Mouse (Mus musculus) layer of hippocampus, adult 9-11 months (tissue): ENCODE measurements around the gene Il22ra1.
"Not testable (repeated sequence)": the region's sequence is repeated elsewhere in the genome, so short reads cannot be mapped to it uniquely, and the experiment has no call there.

Source experiments
- DNase-seq: peaks from one replicate; pipeline ENCODE4 v3.0.0; 2022

The Il22ra1 gene

GRCm38 (mm10) chr4:135727817-135728216 lies at the start of gene Il22ra1:
Il22ra1 (plus strand) TSS chr4:135728172.
- DNase-seq = no peak

GRCm38 (mm10) chr4:135679316-135679715 lies 48.7 kb upstream of the Il22ra1 start:
- DNase-seq = no peak

- DNase-seq = no peak
These were observed 46.2 kb upstream of the Il22ra1 start for GRCm38 (mm10) chr4:135681789-135682188.

- DNase-seq = no peak
These were observed 44.4 kb upstream of the Il22ra1 start for GRCm38 (mm10) chr4:135683553-135683952.

- no peak for DNase-seq
These were observed 43.2 kb upstream of the Il22ra1 start for GRCm38 (mm10) chr4:135684731-135685130.

DNA sequence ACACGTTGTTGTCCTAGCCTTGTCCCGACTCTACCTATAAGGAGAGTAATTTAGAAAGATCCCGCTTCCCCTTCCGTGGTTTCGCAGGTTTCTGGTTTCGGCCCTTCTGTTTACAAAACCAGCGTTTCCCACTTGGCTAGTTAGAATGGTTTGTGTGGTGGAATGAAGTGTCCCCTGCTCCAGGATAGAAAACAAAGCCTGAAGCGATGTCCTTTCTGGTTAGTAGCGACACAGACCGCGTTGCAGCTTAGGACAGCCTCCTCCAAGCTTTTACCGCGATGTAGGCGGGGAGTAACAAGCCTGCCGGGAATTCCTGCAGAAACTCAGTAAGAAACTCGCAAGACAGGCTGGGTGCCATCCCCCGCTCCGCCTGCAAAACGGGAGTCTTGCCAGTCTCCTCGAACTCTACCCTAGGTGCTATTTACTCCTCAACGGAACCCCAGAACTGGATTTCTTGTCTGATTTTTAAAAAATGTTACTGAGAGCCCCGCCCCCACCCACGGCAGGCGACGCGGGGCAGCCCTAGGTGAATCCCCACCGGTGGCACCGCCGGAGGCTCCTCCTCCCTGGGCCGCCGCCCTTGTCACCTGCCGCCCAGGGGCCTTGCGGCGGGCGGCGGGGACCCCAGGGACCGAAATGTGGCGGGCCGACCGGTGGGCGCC lies 41.9 kb upstream of the Il22ra1 start, which contains the start of gene Ifnlr1:
Gene Ifnlr1 (plus strand): TSS at position 382 of the 662 bp plus-strand sequence.
- peak; percentile 10 for DNase-seq

DNA sequence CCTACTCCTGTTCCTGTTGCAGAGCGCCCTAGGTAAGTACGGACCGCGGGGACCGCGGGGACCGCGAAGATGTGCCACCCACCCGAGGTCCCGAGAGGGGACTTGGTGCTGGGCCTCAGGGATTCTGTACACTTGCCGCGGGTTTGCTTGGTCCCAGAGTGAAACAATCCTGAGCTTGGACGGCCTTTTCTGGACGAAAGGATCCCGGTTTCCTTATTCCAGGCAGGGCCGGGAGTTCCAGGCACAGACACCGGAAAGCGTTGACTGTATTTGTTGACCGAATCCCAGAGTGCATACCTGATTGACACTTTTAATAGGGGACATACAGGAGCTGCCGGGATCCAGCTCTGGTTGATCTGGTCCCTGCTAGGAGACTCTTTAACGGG lies 41.4 kb upstream of the Il22ra1 start:
- no peak for DNase-seq

- DNase-seq = no peak
These were observed 38.2 kb upstream of the Il22ra1 start for GRCm38 (mm10) chr4:135689797-135690196.

DNA sequence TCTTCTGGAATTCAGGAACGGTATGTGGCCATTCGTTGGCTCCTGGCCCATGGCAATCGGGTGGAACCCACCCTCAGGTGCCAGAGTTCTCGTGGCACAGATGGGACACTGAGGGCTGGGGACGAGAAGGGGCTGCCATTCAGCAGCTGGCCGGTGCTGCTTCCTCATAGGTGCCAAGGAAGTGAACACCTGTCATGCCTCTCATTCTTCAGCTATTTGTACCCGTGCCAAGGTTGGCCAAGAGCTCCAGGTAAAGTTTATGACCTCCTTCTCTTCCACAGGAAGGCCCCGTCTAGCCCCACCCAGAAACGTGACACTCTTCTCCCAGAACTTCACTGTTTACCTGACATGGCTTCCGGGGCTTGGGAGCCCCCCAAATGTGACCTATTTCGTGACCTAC lies 37.7 kb upstream of the Il22ra1 start:
- no peak for DNase-seq

DNA sequence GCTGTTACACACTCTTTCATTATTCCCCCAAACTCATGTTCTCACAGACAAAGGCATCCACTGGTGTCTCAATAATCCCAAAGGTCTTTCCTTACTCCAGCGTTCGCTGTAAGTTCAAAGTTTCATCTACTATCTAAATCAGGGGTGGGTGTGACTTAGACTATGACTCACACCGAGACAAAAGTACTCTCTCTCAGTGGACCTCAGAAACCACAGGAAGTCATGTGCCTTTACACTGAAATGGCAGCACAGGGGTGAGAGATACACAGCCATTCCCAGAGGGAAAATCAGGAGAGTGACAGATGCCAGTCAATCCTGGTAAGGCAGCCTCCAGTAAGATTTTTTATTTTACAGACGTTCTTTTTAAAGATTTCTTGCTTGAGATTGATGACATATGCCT lies 35.1 kb upstream of the Il22ra1 start:
- no peak for DNase-seq

DNA sequence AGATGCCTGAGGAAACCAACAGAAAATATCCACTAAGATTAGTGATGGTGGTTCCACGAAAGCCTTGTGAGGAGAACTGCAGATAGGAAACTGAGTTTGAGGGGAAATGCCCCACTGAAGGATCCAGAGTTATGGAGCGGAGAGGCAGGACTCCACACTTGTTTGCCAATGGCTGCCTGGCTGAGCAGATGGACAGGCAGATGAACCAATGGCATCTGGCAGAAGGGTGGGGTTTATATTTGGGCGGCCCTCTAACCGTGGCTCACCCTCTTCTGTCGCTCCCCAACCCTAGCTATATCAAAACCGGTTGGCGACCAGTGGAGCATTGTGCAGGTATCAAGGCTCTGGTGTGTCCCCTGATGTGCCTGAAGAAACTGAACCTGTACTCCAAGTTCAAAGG lies 29.5 kb upstream of the Il22ra1 start:
- DNase-seq = no peak

GRCm38 (mm10) chr4:135703497-135703896 lies 24.5 kb upstream of the Il22ra1 start:
- no peak for DNase-seq

DNA sequence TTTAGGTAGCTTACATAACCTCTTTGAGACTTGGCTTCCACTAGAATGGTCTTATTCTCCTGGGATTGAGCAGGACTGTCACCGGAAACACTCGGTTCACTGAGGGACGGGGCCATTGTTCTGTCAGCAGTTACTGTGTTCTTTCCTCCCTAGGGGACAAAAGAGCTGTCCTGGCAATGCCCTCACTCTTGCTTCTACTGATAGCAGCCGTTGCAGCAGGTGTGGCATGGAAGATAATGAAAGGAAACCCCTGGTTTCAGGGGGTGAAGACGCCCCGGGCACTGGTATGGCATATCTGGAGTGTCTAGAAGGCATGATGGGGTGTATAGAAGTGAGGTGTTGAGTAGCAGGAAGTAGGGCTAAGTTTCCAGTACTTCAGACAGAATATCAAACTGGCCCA lies 24.0 kb upstream of the Il22ra1 start:
- no peak for DNase-seq

- DNase-seq = no peak
These were observed 21.9 kb upstream of the Il22ra1 start for GRCm38 (mm10) chr4:135706045-135706444.

DNA sequence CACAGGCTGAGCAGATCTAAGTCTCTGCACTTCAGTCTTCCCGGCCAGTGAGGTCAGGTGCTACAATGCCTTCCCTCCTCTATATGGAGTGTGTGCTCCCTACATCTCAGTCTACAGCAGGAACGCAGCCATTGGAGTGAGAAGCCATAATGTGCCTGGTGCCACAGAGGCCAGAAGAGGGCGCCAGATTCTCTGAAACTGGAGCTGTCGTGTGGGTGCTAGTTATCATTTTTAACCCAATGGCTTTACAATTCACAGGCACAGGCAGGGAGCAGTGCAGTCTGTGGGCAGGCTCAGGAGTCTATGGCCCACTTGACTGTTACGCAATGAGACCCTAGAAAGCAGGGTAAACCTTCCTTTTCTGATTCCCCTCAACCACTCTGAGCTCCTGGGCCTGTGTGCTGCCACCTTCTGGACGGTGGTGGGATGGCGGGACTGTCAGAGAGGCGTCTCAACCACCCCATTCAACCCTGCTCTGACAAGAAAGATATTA lies 18.9 kb upstream of the Il22ra1 start:
- peak; percentile 53 for DNase-seq

DNA sequence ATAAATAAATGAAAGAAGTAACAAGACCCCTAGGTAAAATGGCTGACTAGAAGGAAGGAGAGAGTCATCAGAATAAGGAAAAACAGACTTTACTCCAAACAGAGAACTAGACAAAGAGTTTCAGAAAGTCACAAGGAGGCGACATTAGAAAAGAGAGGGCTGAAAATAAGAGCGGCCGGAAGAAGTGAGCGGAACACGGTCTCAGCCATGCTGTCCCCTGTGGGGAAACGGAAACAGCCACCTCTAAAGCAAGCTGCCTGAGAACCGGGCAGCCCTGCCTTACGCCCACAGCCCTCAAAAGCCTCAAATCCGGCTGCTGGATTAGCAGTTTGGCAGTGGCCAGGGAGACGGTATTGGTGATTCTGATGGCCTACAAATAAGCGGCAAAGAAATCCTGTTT lies 18.4 kb upstream of the Il22ra1 start:
- DNase-seq = no peak

DNA sequence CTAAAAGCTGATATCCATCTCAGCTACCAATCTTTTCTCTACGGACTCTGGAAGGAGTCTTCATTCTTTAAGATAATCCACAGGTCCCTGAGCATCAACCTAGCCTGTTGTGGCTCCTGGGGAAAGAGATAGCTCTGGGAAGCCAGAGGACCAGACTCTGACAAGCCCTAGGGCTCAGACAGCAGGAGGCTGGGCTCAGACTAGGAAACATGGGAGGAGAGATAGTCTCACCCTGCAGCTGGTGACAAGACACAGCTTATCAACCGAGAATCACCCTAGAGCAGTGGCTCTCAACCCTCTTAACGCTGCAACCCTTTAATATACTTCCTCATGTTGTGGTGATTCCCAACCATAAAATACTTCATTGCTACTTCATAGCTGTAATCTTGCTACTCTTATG lies 17.6 kb upstream of the Il22ra1 start:
- no peak for DNase-seq

DNA sequence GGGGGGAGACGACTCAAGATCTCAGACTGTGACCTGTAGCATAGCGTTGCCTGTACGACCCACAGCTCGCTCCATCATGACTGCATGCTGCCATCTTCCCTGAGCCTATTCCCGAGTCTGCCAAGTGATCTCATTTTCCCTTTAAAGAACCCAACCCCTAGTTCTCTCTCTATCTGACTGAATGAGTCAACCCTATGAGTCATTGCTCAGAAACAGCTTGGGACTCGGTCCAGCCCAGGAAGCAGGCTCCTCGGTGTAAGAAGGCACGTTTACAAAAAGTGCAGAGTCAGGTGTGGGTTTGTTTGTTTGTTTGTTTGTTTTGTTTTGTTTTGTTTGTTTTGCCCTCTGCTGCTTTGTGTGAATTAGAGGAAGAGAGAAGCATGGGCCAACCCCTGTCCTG lies 13.2 kb upstream of the Il22ra1 start:
- no peak for DNase-seq

- DNase-seq = not testable (repeated sequence)
These were observed 11.5 kb upstream of the Il22ra1 start for GRCm38 (mm10) chr4:135716438-135716837.

DNA sequence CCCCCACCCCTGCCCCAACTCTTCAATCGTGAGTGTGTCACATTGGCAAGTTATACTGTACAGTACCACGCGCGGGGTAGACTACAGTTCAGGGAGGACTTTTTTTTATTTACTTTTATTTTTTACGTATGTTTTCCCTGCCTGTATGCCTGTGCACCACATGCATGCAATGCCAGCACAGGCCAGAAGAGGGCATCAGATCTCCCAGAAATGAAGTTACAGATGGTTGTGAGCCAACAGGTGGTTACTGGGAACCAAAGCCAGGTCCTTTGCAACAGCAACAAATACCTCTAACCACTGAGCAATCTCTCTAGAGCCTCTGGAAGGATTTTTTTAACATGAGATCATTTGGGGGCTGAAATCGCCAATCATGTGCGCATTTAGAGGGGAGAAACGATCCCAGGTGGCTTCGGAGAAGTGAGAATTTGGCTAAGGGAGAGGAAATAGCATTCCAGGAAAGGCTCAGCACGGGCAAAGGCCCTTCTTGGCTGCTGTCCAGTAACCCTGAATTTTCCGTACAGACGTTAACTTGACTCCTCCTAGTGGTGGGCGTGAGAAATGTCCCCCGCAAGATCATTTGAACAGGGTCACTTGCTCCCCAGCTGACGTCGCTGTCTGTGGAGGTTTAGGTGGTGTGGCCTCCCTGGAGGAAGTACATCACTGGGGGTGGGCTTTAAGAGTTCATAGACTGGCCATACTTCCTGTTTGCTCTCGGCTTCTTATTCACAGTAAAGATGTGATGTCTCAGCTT lies 5.3 kb upstream of the Il22ra1 start:
- no peak for DNase-seq

- DNase-seq = no peak
These were observed 1.6 kb upstream of the Il22ra1 start for GRCm38 (mm10) chr4:135726416-135726815.

DNA sequence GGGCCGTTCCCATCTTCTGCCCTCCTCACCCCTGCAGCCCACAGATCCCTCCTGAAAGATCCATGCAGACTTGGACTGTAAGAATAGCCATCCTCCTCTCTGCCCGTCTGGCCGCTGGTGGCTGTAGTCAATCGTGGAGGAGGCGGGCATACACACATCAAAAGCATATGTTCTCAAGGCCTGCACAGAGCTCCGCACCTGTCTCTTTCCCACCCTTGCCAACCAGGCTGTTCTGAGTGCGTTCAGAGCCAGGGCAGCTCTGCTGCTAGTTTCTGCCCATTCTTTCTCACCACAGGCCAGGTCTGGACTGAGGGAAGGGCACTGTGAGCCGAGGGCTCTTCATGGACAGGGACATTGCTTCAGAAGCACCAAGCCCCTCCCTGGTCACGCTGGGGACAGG lies 2.2 kb downstream of the Il22ra1 start:
- peak; percentile 41 for DNase-seq

GRCm38 (mm10) chr4:135730951-135731350 lies 3.0 kb downstream of the Il22ra1 start:
- DNase-seq = no peak

DNA sequence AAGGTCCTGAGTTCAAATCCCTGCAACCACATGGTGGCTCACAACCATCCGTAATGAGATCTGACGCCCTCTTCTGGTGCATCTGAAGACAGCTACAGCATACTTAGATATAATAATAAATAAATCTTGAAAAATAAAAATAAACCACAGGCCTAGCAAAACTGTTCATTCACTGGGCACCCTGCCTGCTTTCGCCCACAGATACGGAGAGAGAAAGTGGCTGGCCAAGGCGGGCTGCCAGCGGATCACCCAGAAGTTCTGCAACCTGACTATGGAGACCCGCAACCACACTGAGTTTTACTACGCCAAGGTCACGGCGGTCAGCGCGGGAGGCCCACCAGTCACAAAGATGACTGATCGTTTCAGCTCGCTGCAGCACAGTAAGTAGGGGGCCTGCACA lies 5.9 kb downstream of the Il22ra1 start:
- DNase-seq = peak; percentile 53
